Mouse (Mus musculus): ENCODE measurements around the gene A530084C06Rik.

- TF ChIP-seq POLR2A (IDR thresholded peaks at IDR 0.05; ENCODE audit: low read depth, low read length), result no peak
- no peak for TF ChIP-seq CTCF (IDR thresholded peaks at IDR 0.05; ENCODE audit: extremely low read depth, insufficient read length, insufficient replicate concordance, low read depth, low read length)
Observed at GRCm38 (mm10) chr13:31587341-31587740, 28.2 kb upstream of the A530084C06Rik start.

Data from small intestine, adult 2 months (tissue).